Mouse (Mus musculus) right cerebral cortex, adult 18-20 months (tissue): ENCODE results near the gene Prkar1b.

ENCODE experiments used
- DNase-seq: peaks from one replicate; pipeline ENCODE4 v3.0.0; 2022; ENCODE audit warnings: mixed read lengths

The Prkar1b gene

GRCm38 (mm10) chr5:139149681-139150602, at the start of gene Prkar1b, which contains the start of gene Dnaaf5:
Gene Prkar1b (minus strand): TSS chr5:139150001.
Gene Dnaaf5 (plus strand): TSS chr5:139150223.
- peak; percentile 98 for DNase-seq

GRCm38 (mm10) chr5:139199636-139199994, 49.8 kb upstream of the Prkar1b start:
- DNase-seq, result no peak

- no peak for DNase-seq
Observed at GRCm38 (mm10) chr5:139198779-139199178, 49.0 kb upstream of the Prkar1b start.

- peak; percentile 71 for DNase-seq
Observed at GRCm38 (mm10) chr5:139190958-139191357, 41.2 kb upstream of the Prkar1b start.

- DNase-seq, result no peak
Observed at GRCm38 (mm10) chr5:139189726-139190125, 39.9 kb upstream of the Prkar1b start.

- no peak for DNase-seq
Observed at GRCm38 (mm10) chr5:139184897-139185296, 35.1 kb upstream of the Prkar1b start.

- no peak for DNase-seq
Observed at GRCm38 (mm10) chr5:139183601-139184000, 33.8 kb upstream of the Prkar1b start.

- peak; percentile 21 for DNase-seq
Observed at GRCm38 (mm10) chr5:139183131-139183530, 33.3 kb upstream of the Prkar1b start.

GRCm38 (mm10) chr5:139178895-139179631, 29.3 kb upstream of the Prkar1b start:
- peak; percentile 71 for DNase-seq

- DNase-seq, result no peak
Observed at GRCm38 (mm10) chr5:139174556-139175547, 25.1 kb upstream of the Prkar1b start.

- DNase-seq, result no peak
Observed at GRCm38 (mm10) chr5:139174141-139174540, 24.3 kb upstream of the Prkar1b start.

GRCm38 (mm10) chr5:139171929-139172328, 22.1 kb upstream of the Prkar1b start:
- no peak for DNase-seq

- DNase-seq, result no peak
Observed at GRCm38 (mm10) chr5:139167548-139167947, 17.7 kb upstream of the Prkar1b start.

- DNase-seq, result no peak
Observed at GRCm38 (mm10) chr5:139166781-139167361, 17.1 kb upstream of the Prkar1b start.

GRCm38 (mm10) chr5:139161632-139162031, 11.8 kb upstream of the Prkar1b start:
- DNase-seq, result no peak

GRCm38 (mm10) chr5:139160899-139161298, 11.1 kb upstream of the Prkar1b start:
- no peak for DNase-seq

- peak; percentile 55 for DNase-seq
Observed at GRCm38 (mm10) chr5:139150603-139151031, 816 bp upstream of the Prkar1b start.

- no peak for DNase-seq
Observed at GRCm38 (mm10) chr5:139149006-139149672, 662 bp downstream of the Prkar1b start.

GRCm38 (mm10) chr5:139147178-139148078, 2.4 kb downstream of the Prkar1b start:
- DNase-seq, result peak; percentile 61

GRCm38 (mm10) chr5:139146476-139147075, 3.2 kb downstream of the Prkar1b start:
- no peak for DNase-seq
